Mouse (Mus musculus): ENCODE measurements at regions not wholly inside any gene's neighbourhood (a gene's known extent, or its start where the extent isn't known, plus 50 kb on each side); places are given as distances from the start of the nearest gene placed in this dataset.
"Not testable (repeated sequence)": the region's sequence is repeated elsewhere in the genome, so short reads cannot be mapped to it uniquely, and the experiment has no call there.

DNA sequence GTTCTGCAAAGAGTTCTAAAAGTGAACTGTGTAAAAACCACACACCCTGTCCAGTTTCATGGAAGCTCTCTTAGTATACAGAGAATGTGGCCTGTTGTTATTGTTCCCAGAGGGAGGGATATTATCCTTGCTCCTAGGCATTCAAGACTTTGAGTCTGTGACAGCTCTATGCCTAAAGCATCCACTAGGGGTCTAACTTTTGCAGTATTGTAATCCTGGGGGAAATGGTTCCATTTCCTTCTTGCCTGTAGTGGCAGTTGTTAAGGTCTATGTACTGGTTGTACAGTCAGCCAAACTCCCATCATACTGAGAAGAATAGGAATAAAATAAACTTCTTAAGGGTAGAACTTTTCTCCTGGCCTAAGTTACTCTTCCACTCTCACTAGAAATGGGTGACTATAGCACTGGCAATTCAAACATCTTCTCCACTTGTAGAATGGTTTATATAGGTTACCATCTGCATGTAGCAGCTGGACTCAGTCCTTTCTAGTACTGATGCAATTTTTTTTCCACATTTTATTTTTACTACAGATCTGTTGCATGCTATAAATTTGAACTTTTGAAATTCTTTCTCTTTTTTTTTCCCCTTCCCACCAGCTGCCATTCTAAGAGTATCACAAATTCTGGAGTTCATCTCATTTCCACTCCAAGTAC is 51.4 kb upstream of the Dpt start:
- Histone ChIP-seq H3K4me2 (replicated peaks) (no peak overlapping the region), H3K4me3 (no peak overlapping the region), H3K4me1 (no peaks in the 10 kb centered on the region), H3K27me3 (replicated peaks) (no peaks in the 10 kb centered on the region), H3K9ac (no peak overlapping the region), H3K27ac (no peak overlapping the region), H3K36me3 (no peaks in the 10 kb centered on the region), H3K9me3 (no peaks in the 10 kb centered on the region)
- ATAC-seq (ENCODE audit: low FRiP score, low read depth): no peak

DNA sequence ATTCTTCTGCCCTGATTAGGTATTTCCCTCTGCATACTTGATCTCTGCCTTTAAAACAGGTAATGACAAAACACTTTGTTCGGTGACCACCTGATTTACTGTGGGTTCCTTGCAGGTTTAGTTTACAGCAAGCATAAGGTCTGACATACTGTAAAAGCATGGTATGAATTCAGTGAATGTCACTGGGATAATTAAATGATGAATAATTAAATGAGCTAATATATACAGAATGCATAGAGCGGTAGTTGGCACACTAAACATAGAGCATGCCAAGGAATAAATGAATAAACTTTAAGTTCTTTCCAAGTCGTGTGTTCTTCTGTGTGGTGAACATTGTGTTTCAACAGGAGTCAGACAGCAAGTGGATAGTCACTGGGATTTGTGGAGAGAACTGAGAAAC is 51.9 kb upstream of the Dpt start:
- Histone ChIP-seq H3K4me1 (no peaks in the 10 kb centered on the region), H3K4me3 (no peak overlapping the region), H3K9me3 (no peaks in the 10 kb centered on the region), H3K27me3 (replicated peaks) (no peaks in the 10 kb centered on the region), H3K4me2 (replicated peaks) (no peak overlapping the region), H3K27ac (no peak overlapping the region), H3K9ac (no peak overlapping the region), H3K36me3 (no peaks in the 10 kb centered on the region)
- no peak for ATAC-seq (ENCODE audit: low FRiP score, low read depth)
- whole genome bisulfite sequencing: 80% methylated on average over 3 of the region's 3 CpGs

DNA sequence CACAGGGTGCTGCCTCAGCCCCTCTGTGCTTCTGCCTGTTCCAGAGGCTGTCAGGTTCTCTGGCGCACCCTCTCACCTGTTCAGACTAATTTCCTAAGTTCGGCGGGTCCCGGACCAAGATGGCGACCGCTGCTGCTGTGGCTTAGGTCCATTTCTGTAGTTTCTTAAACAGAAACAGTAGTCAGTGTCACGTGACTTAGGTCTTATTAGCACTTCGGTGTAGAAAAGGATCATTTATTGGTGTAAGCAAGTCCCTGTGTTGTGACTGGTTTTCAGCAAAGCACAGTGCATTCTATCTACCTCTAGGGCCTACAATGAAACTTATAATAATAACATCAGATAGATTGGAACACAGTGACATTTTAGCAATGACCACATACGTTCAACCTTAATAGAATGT is 53.5 kb upstream of the Dpt start:
- not testable (repeated sequence) for H3K36me3 ChIP-seq; H3K4me2 ChIP-seq (replicated peaks); H3K4me3 ChIP-seq; H3K4me1 ChIP-seq; H3K9ac ChIP-seq; ATAC-seq (ENCODE audit: low FRiP score, low read depth); H3K9me3 ChIP-seq; H3K27ac ChIP-seq; H3K27me3 ChIP-seq (replicated peaks)
- WGBS: 92% methylated on average over 9 of the region's 9 CpGs

DNA sequence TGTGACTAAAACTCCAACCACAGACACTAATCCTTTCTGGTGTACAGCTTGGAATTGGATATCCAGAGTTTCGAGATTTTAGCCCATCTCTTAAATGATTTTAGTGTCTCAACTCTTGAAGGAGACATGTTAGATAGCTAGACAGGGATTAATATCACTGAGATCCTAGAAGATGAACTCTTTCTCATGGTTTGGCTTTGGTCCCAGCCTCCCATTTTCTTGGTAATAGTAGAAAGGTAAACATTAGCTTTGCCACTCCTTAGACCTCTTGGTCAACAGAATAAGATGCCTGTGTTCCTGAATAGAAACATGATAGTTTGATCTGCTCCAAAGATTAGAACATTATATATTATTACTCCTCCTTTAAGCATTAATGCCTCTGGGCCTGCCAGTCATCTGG is 60.8 kb upstream of the Dpt start:
- H3K4me1 ChIP-seq: no peaks in the 10 kb centered on the region
- no peaks in the 10 kb centered on the region for H3K9me3 ChIP-seq
- H3K27ac ChIP-seq: no peak overlapping the region
- WGBS: 78% methylated on average over 1 of the region's 1 CpGs
- H3K27me3 ChIP-seq (replicated peaks): no peaks in the 10 kb centered on the region
- H3K4me3 ChIP-seq: no peak overlapping the region
- ATAC-seq (ENCODE audit: low FRiP score, low read depth): no peak
- no peak overlapping the region for H3K9ac ChIP-seq
- H3K4me2 ChIP-seq (replicated peaks): no peak overlapping the region
- no peaks in the 10 kb centered on the region for H3K36me3 ChIP-seq

DNA sequence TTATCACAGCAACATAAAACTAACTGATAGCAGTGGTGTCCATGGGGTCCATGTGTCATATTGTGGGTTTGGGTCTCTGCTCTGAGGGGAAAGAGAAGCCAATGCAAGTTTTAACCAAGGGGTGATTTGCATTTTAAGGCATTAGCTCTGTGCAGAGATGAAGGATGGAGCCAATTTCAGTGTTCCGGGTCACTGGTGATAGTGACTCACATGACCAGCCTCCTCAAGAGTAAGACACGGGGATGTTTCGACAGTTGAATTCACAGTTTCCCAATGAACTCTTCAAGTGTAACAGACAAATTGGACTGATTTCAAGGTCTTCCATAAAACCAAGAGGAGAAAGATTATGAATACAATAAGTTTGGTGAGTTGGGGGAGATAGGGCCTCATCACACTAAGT is 62.7 kb upstream of the Dpt start:
- Histone ChIP-seq H3K27ac (no peak overlapping the region), H3K4me2 (replicated peaks) (no peak overlapping the region), H3K9me3 (no peaks in the 10 kb centered on the region), H3K4me3 (no peak overlapping the region), H3K4me1 (no peaks in the 10 kb centered on the region), H3K27me3 (replicated peaks) (no peaks in the 10 kb centered on the region), H3K9ac (no peak overlapping the region), H3K36me3 (no peaks in the 10 kb centered on the region)
- 86% methylated on average over 3 of the region's 3 CpGs for WGBS
- no peak for ATAC-seq (ENCODE audit: low FRiP score, low read depth)

DNA sequence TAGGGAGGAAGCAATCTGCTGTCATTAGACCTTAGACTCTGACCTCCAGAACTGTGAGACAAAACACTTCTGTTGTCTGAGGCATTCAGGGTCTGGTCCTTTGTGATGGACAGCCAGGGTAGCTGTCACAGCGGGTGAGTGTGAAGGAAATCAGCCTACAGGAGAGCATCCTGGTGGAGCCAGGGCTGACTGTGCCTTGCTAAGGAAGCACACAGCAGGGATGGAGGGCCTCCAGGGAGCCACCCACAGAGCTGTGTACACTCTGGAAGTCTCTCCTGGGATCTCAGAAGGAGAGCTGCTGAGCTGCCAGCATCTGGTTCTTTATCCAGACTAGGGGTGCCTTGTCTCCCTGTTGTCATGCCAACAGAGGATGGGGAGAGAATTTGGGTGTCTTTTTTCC is 74.4 kb upstream of the Dpt start:
- 3% methylated on average over 1 of the region's 1 CpGs for WGBS
- Histone ChIP-seq H3K27me3 (replicated peaks) (no peaks in the 10 kb centered on the region), H3K4me1 (no peaks in the 10 kb centered on the region), H3K27ac (no peak overlapping the region), H3K36me3 (no peaks in the 10 kb centered on the region), H3K4me3 (no peak overlapping the region), H3K4me2 (replicated peaks) (no peak overlapping the region), H3K9ac (no peak overlapping the region), H3K9me3 (no peaks in the 10 kb centered on the region)
- no peak for ATAC-seq (ENCODE audit: low FRiP score, low read depth)

DNA sequence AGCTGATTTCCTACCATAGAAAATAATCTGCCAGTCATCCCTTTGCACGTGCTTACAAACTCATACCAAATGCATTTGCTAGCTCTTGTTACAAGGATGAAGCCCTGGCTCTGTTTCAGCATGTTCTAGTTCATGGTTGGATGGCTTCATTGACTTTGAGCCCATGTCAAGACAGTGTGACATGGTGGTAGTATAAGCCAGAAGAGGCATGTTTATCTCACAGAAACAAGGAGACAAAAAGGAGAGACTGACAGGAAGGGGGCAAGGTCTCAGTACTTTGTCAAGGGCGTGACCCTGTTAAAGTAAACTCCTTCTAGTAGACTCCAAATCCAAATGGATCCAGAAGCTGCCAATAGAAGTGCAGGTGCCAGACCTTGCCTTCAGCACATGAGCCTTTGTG is 81.5 kb upstream of the Dpt start:
- Histone ChIP-seq H3K27me3 (replicated peaks) (no peaks in the 10 kb centered on the region), H3K4me2 (replicated peaks) (no peak overlapping the region), H3K4me1 (no peaks in the 10 kb centered on the region), H3K27ac (no peak overlapping the region), H3K9ac (no peak overlapping the region), H3K36me3 (no peaks in the 10 kb centered on the region), H3K9me3 (no peaks in the 10 kb centered on the region), H3K4me3 (no peak overlapping the region)
- WGBS: 89% methylated on average over 2 of the region's 2 CpGs
- ATAC-seq (ENCODE audit: low FRiP score, low read depth): no peak

DNA sequence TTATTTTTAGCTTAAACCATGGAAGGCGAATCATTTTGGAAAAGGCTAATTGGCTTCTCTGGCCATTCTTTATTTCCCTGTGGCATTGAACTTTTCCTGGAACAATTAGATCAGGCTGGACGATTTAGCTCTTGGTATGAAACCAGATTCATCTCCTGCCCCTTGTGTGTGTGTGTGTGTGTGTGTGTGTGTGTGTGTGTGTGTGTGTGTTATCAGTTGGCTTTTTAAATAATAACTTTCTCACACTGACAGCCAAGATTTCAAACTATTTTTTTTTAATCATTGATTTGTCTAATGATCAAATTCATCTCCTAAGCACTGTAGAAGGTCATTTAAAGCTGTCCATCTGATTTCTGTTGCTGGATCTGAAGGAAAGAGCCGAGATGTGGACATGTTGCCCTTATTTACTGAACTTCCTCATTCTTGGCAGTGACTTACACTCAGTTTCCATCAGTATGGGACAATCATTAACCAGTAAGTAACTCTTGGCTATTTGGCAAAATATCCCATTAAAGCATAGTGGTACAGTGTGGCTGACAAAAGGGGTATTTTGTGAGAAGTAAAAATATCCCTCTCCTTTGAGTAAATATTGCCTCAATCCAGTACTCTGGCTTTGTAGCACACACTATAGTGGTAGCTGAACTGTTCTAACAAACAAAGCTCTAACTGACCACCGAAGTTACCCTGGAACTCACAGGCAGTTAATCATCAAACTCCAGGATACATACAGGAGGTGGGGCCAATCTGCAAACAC is 82.5 kb upstream of the Dpt start:
- Histone ChIP-seq H3K4me1 (no peaks in the 10 kb centered on the region), H3K27ac (no peak overlapping the region), H3K9me3 (no peaks in the 10 kb centered on the region), H3K27me3 (replicated peaks) (no peaks in the 10 kb centered on the region), H3K4me3 (no peak overlapping the region), H3K36me3 (no peaks in the 10 kb centered on the region), H3K4me2 (replicated peaks) (no peak overlapping the region), H3K9ac (no peak overlapping the region)
- WGBS: 83% methylated on average over 4 of the region's 4 CpGs
- no peak for ATAC-seq (ENCODE audit: low FRiP score, low read depth)

DNA sequence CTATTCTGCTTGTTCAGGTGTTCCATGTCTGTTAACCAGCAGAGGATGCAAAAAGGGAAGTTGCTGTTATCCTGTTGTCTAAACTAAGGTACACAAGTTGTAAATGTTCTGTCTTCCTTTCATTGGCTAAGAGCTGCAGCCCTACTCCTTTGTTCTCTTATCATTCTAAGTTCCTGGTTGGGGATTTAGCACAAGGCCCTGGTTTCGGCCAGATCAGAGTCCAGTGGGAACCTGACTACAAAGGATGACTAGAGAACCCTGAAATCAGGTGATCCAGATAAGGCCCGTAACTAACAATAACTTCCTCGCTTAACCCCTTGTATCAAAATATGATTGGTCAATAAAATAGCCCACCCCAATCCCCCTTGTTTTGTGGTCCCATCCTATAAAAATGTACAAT is 83.9 kb upstream of the Dpt start:
- WGBS: 85% methylated on average over 3 of the region's 3 CpGs
- H3K4me2 ChIP-seq (replicated peaks): no peak overlapping the region
- no peak overlapping the region for H3K9ac ChIP-seq
- no peak for ATAC-seq (ENCODE audit: low FRiP score, low read depth)
- no peaks in the 10 kb centered on the region for H3K4me1 ChIP-seq
- 0 out of 2 replicates have a peak, but pooled peaks cover under 1% of the 10 kb centered on the region for H3K9me3 ChIP-seq
- H3K4me3 ChIP-seq: no peak overlapping the region
- no peaks in the 10 kb centered on the region for H3K27me3 ChIP-seq (replicated peaks)
- H3K36me3 ChIP-seq: no peaks in the 10 kb centered on the region
- no peak overlapping the region for H3K27ac ChIP-seq

DNA sequence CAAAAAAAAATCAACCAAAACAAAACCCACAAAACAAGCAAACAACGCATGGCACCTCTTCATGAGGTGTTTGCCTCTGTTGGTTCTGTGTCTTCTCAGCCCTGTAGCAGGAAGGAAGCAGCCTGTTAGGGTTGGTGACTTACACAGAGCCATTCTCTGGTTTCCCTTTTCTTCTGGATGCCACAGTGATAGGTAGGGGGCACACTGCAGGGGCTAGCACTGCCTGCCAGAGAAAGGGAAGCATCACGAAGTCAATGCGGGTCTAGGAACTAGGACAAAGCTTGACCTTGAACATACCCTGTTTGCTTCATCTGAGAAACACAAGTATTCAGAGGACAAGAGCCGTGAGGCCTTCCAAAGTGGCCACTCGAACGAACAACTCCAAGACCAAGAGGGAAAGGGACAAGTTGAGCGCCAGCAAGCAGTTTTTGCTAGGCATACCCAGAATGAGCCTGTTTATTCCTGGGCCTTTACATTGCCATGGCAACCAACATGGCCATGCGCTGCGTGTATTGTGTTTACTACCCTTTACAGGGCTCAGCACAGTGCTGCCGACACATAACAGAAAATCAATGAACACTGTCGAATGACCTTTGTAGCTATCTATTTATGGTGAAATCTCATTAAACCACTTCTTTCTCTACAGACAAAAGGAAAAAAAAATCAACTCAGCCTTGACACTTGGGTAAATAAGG is 91.9 kb upstream of the Dpt start:
- 31% methylated on average over 11 of the region's 11 CpGs for WGBS
- Histone ChIP-seq H3K4me3 (no peak overlapping the region), H3K9ac (no peak overlapping the region), H3K9me3 (0 out of 2 replicates have a peak, but pooled peaks cover 3% of the 10 kb centered on the region), H3K4me1 (no peaks in the 10 kb centered on the region; the same call in 1 of the 2 replicates), H3K27ac (no peak overlapping the region), H3K4me2 (replicated peaks) (peak overlapping the region; percentile 33), H3K27me3 (replicated peaks) (no peaks in the 10 kb centered on the region), H3K36me3 (no peaks in the 10 kb centered on the region)
- peak; percentile 97 for ATAC-seq (ENCODE audit: low FRiP score, low read depth)

DNA sequence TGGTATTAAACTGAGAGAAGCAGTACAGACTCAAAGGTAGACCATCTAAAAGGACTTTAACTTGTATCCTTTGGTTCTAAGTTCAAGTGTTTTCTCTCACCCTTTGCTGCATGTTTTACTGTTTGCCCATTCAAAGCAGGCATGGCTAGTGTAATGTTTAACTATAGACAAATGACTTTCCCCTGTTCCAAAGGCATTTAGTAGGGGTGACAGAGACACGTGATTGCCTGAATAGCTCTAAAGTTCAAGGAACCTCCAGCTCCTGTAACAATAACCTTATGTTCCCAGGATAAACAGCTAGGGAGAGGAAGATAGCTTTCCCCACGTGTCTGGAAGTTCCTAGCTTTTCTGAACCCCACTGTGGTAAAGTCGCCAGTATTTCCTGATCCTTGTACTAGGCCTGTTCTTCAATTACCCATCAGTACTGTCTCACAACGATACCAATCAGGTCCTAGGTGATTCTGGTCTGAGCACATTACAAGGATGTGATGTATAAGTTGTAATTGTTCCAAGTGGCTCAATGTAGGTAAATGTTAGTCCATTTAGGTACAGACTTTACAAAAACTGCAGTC is 92.8 kb upstream of the Dpt start:
- Histone ChIP-seq H3K4me3 (no peak overlapping the region), H3K27me3 (replicated peaks) (no peaks in the 10 kb centered on the region), H3K27ac (no peak overlapping the region), H3K9me3 (0 out of 2 replicates have a peak, but pooled peaks cover 3% of the 10 kb centered on the region), H3K36me3 (no peaks in the 10 kb centered on the region), H3K9ac (no peak overlapping the region), H3K4me1 (no peaks in the 10 kb centered on the region; the same call in 1 of the 2 replicates), H3K4me2 (replicated peaks) (no peak overlapping the region)
- 46% methylated on average over 4 of the region's 4 CpGs for WGBS
- ATAC-seq (ENCODE audit: low FRiP score, low read depth): no peak

DNA sequence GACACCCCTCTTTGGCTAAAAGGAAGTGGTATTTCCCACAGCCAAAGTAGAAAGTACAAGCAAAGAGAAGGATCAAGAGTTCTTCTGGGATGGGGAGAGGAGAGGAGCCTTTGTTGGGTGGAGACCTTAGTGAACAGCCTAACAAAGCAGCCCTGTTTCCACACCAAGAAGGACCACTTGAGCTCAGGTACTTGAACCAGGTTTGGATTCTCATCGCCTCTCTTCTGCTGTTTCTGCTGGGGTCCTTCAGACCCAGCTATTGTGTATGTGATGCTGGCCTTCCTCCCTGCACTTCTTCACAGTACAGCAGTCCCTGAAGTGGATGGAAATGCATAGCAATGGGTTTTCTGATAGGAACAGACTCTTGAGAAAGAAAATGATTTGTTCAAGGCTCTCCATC is 106.4 kb upstream of the Dpt start:
- no peaks in the 10 kb centered on the region for H3K9me3 ChIP-seq
- no peak overlapping the region for H3K4me3 ChIP-seq
- 80% methylated on average over 1 of the region's 1 CpGs for WGBS
- no peak for ATAC-seq (ENCODE audit: low FRiP score, low read depth)
- no peaks in the 10 kb centered on the region for H3K27me3 ChIP-seq (replicated peaks)
- H3K27ac ChIP-seq: no peak overlapping the region
- H3K4me1 ChIP-seq: no peaks in the 10 kb centered on the region
- H3K36me3 ChIP-seq: no peaks in the 10 kb centered on the region
- H3K4me2 ChIP-seq (replicated peaks): no peak overlapping the region
- H3K9ac ChIP-seq: no peak overlapping the region

All from neural tube, embryonic 12.5 days (tissue).